Mouse (Mus musculus) WW6 (cell line): ENCODE results near the gene Jun.

Experiments
- DNase-seq: peaks from one replicate; pipeline ENCODE4 v3.0.0-alpha.2; 2013; ENCODE audit warnings: low read depth, low spot score

Jun gene

DNA sequence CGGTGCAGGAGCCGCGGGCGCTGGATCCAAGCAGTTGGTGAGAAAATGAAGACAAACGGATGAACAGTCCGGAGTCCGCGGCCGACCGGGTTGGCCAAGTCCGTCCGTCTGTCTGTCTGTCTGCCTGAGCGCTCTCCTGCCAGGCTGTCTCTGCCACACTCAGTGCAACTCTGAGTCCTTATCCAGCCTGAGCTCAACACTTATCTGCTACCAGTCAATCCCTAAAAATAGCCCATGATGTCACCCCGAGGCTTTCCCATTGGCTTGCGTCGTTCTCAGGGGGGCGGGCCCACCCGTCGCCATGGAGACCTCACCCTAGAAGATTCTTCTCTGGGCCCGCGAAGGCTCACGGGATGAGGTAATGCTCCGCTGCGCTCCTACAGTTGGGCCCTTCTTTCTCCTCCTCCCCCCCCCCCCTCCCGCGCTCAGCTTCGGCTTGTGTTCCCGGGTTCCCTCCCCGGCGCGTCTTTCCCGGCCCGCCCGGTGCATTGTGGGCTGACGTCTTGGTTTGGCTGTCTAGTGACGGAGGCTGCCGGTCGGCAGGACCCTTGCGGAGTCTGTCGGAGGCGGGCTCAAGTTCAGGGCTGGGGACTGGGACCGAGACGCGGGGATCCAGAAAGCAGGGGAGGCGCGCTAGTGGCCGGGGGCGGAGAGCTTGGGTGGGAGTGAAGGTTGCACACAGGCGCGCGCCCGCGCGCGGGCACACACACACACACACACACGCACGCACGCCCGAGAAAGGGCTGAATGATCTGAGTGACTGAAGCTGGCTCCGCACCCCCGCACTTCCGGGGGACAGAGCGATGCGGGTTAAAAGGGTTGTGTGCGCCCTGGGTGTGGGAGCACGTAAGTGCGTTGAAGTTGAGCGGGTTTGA lies at the start of gene Jun:
Gene Jun (minus strand): TSS at position 198 of the 875 bp plus-strand sequence.
- peak; percentile 91 for DNase-seq

DNA sequence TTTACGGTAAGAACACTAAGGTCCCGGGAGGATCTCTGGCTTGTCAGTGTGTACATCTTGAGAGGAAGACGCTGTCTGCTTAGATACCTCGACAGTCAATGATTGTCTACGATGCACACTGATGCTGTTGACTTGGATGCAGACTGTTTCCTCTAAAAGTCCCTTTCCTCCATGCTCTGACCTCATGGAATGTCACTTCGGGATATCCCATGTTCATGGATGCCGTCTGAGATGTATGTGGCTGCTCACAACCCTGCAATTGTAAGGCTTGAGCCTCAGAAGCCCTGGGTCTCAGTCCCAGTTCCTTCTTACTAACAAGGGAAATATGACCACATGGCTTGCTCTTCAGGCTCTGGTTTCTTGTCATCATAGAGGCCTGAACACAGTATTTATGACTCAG lies 49.7 kb upstream of the Jun start:
- DNase-seq, result no peak

DNA sequence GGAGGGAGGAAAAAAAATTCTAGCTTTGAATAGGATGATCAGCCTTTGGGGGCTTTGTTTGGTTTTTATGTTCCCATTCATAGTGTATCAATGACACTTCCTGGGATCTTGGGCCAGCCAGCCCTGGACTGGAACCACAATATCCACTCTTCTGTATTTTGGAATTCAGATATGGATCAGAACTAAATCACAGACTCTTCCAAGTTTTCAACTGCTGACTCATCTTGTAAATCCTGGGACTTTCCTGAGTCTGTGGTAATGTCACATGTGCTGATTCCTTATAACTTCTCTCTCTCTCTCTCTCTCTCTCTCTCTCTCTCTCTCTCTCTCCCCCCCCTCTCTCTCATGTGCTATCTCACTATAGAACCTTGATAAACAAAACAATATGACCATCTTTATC lies 48.7 kb upstream of the Jun start:
- DNase-seq, result no peak

DNA sequence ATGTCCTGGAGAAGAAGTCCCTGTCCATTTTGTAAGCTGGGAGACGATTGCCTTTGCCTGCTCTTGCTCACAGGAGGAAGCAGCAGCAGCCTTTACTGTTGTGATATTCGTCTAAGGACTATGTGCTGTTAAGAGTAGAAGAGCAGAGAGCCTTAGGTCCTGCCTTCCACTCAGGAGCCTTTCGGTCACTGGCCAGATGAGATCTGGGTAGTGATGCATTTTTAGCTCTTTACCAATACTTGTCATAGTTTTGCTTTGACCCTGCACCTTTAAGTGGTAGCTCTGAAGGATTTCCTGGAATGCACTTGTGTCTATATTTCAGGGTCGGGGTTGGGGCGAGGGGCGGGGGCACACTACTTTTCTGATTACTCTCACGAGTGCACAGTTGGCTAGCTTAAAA lies 47.4 kb upstream of the Jun start:
- no peak for DNase-seq

GRCm38 (mm10) chr4:95098722-95099097 lies 46.7 kb upstream of the Jun start:
- no peak for DNase-seq

DNA sequence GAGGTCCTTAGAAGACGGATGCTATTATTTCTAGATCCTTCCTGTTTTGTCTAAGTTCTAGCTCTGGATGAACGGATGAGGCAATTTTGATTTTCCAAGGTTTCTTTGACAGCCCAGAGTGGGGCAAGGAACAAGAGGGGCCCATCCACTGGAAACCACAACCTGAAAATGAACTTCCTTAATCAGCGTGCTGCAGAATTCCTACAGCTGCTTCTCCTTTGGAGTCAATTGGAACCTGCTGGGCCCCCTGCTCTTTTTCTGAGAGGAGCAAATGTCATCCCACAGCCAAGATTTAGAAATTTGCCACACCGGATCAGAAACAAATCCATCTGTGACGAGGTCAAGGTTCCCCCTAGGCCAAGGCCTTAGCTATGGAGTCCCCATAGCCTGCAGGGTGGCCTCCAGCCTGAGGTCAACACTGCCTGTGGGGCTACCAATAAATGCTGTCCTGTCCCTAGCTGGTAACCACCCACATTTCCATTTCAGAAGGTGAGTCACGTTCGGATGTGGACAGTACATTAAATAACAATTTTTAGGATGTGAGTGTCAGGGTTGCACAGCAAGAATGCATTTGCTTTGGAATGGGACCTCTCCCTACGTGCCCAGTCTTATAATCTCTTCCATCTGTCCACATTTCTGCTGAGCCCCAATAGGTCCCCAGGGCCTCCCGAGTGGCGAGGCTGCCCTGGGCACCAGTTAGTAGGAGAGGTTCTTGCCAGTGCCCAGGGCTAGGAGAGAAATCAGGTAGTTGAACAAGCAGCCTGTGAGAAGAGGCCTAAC lies 46.1 kb upstream of the Jun start:
- DNase-seq, result no peak

- DNase-seq, result no peak
These were observed 44.7 kb upstream of the Jun start for GRCm38 (mm10) chr4:95096731-95097130.

- no peak for DNase-seq
These were observed 43.9 kb upstream of the Jun start for GRCm38 (mm10) chr4:95095911-95096310.

GRCm38 (mm10) chr4:95095355-95095754 lies 43.3 kb upstream of the Jun start:
- DNase-seq, result no peak

- no peak for DNase-seq
These were observed 42.7 kb upstream of the Jun start for GRCm38 (mm10) chr4:95094700-95095113.

GRCm38 (mm10) chr4:95093615-95094014 lies 41.6 kb upstream of the Jun start:
- DNase-seq, result no peak

GRCm38 (mm10) chr4:95092516-95092915 lies 40.5 kb upstream of the Jun start:
- DNase-seq, result no peak

DNA sequence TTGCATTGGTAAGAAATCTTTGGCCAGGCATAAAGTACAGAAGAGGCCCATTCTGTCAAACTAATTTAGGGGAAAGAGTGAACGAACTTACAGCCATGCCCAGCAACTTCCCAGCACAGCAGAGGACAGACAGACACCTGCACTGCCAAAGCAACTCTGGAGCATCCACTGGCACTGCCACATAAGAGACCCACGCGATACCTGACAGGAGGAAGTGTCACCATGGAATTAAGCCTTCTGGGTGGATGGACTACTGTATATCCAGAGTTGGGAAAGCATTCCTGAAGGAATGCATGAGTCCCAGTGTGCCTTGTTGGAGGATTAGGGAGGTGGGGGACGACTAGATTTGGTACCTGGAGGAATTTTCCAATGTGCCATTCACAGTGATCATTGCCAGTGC lies 39.5 kb upstream of the Jun start:
- DNase-seq, result no peak

DNA sequence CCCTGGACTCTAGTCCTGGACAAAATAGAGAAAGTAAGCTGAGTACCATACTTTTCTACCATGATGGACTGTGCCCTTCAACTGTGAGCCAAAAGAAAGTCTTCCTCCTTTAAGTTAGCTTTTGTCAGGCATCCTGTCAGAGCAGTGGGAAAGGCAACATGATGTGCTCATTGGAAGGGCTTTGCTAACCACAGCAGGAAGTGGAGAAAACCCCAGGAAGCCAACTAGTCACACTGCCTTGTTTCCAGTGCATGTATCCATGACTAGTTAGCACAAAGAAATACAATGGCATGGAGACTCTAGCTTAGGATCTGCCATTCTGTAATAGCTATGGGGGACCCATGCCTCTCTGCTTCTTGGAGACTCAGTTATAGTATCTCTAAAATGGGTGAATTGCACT lies 37.9 kb upstream of the Jun start:
- DNase-seq, result no peak

DNA sequence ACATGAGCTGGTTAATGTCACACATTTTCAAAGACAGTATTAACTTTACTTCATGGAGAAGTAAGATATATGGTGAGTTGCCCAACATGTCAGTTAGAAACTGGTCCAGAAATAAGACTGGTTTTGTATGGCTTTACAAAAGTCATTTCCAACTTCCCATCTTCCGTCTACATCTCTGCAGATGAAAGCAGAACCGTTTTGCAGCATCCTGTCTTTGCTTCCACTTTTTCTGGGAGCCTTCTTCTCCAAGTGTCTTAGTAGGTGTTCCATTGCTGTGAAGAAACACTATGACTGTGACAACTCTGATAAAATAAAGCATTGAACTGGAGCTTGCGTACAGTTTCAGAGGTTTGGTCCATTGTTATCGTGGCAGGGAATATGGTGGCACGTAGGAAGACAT lies 37.0 kb upstream of the Jun start:
- DNase-seq, result no peak

DNA sequence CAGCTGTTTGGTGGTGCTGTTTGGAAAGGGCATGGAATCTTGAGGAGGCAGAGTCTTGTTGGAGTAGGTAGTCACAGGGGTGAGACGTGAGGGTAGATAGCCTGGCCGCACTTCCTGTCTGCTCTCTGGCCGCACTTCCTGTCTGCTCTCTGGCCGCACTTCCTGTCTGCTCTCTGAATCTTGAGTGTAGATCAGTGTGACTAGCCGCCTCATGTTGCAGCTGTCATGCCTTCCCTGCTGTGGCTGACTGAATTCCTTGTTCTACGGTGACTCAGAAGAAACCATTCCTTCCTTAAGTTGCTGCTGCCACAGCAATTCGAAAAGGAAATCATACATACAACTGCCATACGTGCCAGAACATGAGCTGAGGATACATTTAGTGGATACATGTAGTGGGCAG lies 31.9 kb upstream of the Jun start:
- DNase-seq, result no peak

- no peak for DNase-seq
These were observed 31.2 kb upstream of the Jun start for GRCm38 (mm10) chr4:95083191-95083729.

GRCm38 (mm10) chr4:95082481-95083088 lies 30.6 kb upstream of the Jun start:
- no peak for DNase-seq

DNA sequence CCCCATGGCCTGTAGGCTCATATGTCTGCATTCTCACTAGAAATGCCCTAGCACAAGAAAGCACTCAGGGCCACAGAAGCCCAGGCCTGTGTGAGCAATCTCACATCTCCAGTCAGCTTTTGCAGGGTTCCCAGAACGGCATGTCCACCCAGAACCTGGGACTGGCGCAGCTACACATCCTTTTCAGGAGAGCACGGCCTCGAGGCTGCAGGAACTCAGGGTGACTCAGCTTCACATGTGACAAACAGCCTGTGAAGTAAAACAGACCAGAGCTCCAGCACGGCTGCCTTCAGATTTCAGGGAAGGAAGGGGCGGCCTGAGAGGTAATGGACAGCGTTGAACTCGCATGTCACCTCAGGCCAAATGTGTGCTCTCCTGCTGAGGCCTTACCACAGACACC lies 29.6 kb upstream of the Jun start:
- no peak for DNase-seq

DNA sequence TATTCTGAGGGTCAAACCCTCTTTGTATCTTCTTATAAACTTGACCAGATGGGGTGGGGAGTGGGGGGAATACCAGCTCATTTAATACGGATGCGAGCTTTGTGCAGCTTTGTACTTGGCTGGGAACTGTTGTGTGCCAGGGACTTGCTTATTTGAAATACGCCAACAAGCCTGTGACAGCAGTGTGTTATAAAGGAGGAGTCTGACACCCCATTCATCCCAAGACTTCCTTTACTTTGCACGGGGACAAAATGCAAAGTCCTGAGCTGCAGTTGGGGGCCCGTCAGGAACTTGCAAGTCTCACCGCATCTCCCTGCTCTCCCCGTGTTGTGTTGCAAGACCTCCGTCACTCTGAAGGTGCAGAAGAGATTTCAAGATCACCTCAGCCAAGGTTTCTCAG lies 26.6 kb upstream of the Jun start:
- DNase-seq, result no peak

DNA sequence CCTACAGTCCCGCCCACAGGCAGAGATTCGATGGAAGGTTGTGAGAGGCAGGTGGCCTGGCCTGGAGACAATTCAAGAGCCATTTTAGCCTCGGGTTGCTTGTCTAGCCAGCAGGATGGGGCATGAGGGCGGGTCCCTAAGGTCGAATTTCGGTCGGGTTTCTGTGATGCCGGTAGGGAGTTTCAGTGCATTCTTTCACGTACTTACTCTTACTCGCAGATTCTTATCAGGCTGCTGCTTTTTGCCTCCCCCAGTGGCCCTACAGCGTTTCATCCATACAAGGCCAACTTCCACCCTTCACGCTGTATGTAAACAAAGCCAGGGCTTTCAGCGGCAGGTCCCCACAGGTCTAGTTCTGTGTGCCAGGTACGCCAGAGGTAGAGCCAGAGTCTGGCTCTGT lies 24.3 kb upstream of the Jun start:
- no peak for DNase-seq

DNA sequence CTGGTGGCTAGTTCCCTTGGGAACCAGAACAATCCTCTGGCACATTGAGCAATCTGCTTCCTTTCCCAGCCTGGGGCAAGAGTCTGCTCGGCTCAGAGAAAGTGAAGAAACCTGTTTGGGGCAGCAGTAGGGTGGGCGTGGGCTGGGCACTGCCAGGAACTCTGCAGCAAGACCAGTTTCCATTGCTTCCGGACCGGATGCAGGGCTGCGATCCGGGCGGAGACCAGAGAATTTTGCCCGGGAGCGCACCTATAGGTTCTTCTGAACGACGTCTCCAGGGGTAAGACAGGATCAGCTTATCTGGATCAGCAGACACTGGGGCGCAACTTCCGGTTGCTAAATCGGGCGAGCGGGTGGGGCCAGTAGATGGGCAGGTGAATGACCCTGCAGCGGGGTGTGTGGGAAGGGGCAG lies 23.6 kb upstream of the Jun start:
- no peak for DNase-seq
